Mouse (Mus musculus): Measurements from ENCODE around the gene Usp7. TPM values are rescaled to one million over a fixed set of nuclear protein-coding genes. Genes with fewer than 3 reads are reported as not detected.
"Not testable (repeated sequence)": the region's sequence is repeated elsewhere in the genome, so short reads cannot be mapped to it uniquely, and the experiment has no call there.

Usp7 gene
- polyA plus RNA-seq, 1 experiment from 2014 or later = 23.3 TPM

DNA sequence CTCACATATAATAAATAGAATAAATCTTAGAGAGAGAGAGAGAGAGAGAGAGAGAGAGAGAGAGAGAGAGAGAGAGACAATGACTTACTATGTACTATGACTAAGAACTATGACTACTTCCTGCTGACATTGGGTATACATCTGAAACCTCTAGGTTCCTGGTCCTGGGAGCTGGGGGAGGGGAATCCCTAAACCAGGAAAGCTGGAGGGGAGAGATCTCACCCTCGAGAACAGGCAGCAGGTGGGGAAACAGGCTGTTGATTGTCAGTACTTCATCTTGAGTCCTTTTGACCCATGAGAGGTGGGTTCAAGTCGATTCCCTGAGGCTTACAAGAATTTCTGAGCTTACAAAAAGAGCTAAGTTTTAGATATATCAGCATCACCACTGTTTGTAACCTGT lies 14.9 kb downstream of the Usp7 start:
- no peak for DNase-seq (ENCODE audit: low spot score)
- H3K9me3 ChIP-seq = no peaks in the 10 kb centered on the region
- WGBS = 76% methylated on average over 2 of the region's 2 CpGs
- H3K27me3 ChIP-seq (ENCODE audit: insufficient read depth, poor library complexity, severe bottlenecking) = no peaks in the 10 kb centered on the region
- H3K4me3 ChIP-seq = no peak overlapping the region
- no peaks in the 10 kb centered on the region for H3K4me1 ChIP-seq (replicated peaks)
- H3K36me3 ChIP-seq = no peaks in the 10 kb centered on the region
- H3K27ac ChIP-seq = no peak overlapping the region

DNA sequence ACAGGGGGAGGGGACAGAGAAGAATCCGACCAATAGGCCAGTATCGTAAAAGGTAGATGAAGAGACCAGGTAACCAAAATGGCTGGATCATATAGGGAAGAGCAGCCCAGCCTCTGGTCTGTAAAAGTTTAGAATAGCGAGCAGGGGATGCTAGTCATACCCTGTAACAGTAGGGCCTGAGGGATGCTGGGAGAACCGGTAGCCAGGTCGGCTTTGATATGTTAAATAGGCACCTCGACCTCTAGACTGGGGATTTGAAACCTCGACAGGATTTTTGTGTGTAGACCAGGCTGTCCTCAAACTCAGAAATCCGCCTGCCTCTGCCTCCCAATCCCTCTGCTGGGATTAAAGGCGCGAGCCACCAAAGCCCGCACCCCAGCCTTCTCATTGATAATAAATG lies 15.5 kb downstream of the Usp7 start:
- DNase-seq (ENCODE audit: low spot score) = no peak
- Histone ChIP-seq H3K9me3 (no peaks in the 10 kb centered on the region), H3K36me3 (no peaks in the 10 kb centered on the region), H3K4me1 (replicated peaks) (no peaks in the 10 kb centered on the region), H3K27ac (no peak overlapping the region), H3K4me3 (no peak overlapping the region), H3K27me3 (ENCODE audit: insufficient read depth, poor library complexity, severe bottlenecking) (no peaks in the 10 kb centered on the region)
- 86% methylated on average over 11 of the region's 11 CpGs for WGBS

DNA sequence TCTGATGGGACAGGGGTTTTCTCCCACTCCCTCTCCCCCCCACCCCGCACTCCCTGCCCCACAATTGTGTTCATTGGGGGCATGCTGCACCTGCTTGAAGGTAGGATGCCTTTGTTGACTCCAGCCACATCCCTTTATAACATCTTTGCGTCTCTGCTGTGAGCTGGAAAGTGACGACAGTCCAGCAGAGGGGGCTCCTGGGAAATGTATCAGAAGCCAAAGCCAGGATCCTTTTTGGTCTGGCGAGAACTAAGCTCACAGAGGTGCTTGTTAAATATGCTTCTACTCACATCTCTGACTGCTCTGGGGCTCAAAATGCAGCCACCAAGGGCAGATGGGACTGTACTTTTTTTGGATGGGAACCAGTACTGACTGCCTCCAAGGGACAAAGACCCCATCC lies 21.0 kb downstream of the Usp7 start:
- H3K27ac ChIP-seq = no peak overlapping the region
- H3K9me3 ChIP-seq = no peaks in the 10 kb centered on the region
- H3K4me1 ChIP-seq (replicated peaks) = no peaks in the 10 kb centered on the region; the same call in 1 of the 2 replicates
- 45% methylated on average over 4 of the region's 4 CpGs for WGBS
- no peak for DNase-seq (ENCODE audit: low spot score)
- H3K36me3 ChIP-seq = no peaks in the 10 kb centered on the region
- no peak overlapping the region for H3K4me3 ChIP-seq
- 0 out of 2 replicates have a peak, but pooled peaks cover 4% of the 10 kb centered on the region for H3K27me3 ChIP-seq (ENCODE audit: insufficient read depth, poor library complexity, severe bottlenecking)

DNA sequence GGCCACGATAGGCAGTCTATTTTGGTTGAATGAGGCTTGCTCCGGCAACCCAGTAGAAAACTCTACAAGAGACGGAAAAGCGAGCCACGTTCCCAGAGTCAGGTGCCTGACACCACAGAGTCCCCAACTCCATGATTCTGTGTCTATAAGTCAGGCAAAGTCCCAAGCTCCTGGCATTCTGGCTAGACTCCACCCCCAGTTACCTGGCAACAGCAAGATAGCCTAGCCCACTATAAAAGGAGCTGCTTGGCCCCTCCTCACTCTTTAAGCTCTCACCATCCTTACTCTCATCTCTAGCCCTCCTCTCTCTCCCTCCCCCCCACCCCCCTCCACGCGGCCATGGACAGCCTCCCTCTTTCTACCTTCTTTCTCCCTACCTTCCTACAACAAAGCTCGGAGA lies 21.8 kb downstream of the Usp7 start:
- H3K27ac ChIP-seq; H3K9me3 ChIP-seq; DNase-seq (ENCODE audit: low spot score); H3K4me1 ChIP-seq (replicated peaks); H3K4me3 ChIP-seq; H3K27me3 ChIP-seq (ENCODE audit: insufficient read depth, poor library complexity, severe bottlenecking); H3K36me3 ChIP-seq: not testable (repeated sequence)
- WGBS = 50% methylated on average over 8 of the region's 8 CpGs

DNA sequence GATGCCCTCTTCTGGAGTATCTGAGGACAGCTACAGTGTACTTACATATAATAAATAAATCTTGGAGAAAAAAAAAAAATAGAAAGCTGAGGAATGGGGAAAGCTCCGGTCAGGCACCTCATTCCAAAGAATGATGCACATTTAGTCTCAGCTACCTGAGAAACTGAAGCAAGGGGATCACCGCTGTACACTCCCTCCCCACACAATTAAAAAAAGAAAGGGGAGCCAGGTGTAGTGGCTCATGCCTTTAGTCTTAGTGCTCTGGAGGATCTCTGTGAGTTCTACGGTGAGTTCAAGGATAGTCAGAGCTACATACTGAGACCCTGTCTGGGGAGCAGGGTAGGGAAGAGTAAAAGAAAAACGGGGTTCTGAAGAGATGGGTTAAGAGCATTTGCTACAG lies 22.6 kb downstream of the Usp7 start:
- Histone ChIP-seq H3K36me3 (no peaks in the 10 kb centered on the region), H3K9me3 (no peaks in the 10 kb centered on the region), H3K4me1 (replicated peaks) (no peaks in the 10 kb centered on the region; the same call in 1 of the 2 replicates), H3K4me3 (no peak overlapping the region), H3K27ac (no peak overlapping the region), H3K27me3 (ENCODE audit: insufficient read depth, poor library complexity, severe bottlenecking) (0 out of 2 replicates have a peak, but pooled peaks cover 4% of the 10 kb centered on the region)
- 69% methylated on average over 4 of the region's 4 CpGs for WGBS
- no peak for DNase-seq (ENCODE audit: low spot score)

DNA sequence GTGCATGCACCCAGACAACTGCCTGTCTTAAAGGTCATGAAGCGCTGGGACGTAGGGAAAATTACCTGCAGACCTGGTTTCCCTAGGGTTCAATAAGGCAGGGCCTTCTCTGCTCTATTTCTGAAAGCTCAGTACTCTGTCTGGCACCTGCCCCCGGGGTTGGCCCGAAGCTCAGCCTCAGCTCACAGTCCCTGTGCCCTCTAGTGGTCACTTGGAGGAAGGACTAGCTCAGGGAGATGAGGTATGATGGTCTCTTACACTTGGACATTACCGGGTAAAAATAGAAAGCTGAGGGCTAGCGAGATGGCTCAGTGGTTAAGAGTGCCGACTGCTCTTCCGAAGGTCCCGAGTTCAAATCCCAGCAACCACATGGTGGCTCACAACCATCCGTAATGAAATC lies 23.0 kb downstream of the Usp7 start:
- no peaks in the 10 kb centered on the region; the same call in 1 of the 2 replicates for H3K4me1 ChIP-seq (replicated peaks)
- 0 out of 2 replicates have a peak, but pooled peaks cover 4% of the 10 kb centered on the region for H3K27me3 ChIP-seq (ENCODE audit: insufficient read depth, poor library complexity, severe bottlenecking)
- no peaks in the 10 kb centered on the region for H3K36me3 ChIP-seq
- 15% methylated on average over 10 of the region's 10 CpGs for WGBS
- H3K27ac ChIP-seq = no peak overlapping the region
- no peaks in the 10 kb centered on the region for H3K9me3 ChIP-seq
- H3K4me3 ChIP-seq = no peak overlapping the region
- peak; percentile 66 for DNase-seq (ENCODE audit: low spot score)

DNA sequence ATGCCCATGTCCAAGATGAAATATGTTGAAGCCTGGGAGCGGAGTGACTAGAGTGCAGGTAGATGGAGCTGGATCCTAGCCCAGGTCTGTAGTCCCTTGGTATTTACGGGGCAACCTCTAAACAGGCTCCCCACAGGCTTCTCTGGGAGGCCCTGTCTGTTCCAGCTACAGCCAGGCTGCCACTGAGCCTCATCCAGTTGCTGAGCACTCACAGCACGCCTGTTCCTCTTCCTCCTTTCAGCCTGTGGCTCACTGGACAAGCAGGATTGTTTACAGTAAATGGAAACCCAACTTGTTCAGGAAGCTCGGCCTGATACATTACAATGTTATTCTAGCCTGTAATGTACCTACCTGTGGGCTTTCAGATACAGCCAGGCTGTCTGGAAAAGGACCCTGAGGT lies 23.5 kb downstream of the Usp7 start:
- Histone ChIP-seq H3K27ac (no peak overlapping the region), H3K4me3 (no peak overlapping the region), H3K4me1 (replicated peaks) (no peaks in the 10 kb centered on the region; the same call in 1 of the 2 replicates), H3K9me3 (no peaks in the 10 kb centered on the region), H3K36me3 (no peaks in the 10 kb centered on the region), H3K27me3 (ENCODE audit: insufficient read depth, poor library complexity, severe bottlenecking) (0 out of 2 replicates have a peak, but pooled peaks cover 4% of the 10 kb centered on the region)
- DNase-seq (ENCODE audit: low spot score) = no peak
- 79% methylated on average over 4 of the region's 4 CpGs for WGBS

DNA sequence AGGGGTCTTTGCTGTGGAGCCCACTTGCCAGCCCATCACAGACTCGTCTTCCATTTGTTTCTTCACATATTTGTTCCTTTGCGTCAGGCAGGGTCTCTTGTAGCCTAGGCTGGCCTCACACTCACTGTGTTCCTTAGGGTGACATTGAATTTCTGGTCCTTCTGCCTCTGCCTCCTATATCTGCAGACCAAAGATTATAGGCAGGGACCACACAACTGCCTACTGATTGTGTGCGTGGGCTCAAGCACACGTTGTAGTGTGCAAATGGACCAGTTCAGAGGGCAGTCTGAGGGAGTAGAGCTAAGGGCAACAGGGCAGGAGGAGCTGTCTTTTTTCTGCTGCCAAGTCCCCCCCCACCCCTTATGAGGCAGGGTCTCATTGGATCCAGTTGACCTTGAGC lies 24.0 kb downstream of the Usp7 start:
- Histone ChIP-seq H3K4me3 (no peak overlapping the region), H3K36me3 (no peaks in the 10 kb centered on the region)
- WGBS = 83% methylated on average over 4 of the region's 4 CpGs

DNA sequence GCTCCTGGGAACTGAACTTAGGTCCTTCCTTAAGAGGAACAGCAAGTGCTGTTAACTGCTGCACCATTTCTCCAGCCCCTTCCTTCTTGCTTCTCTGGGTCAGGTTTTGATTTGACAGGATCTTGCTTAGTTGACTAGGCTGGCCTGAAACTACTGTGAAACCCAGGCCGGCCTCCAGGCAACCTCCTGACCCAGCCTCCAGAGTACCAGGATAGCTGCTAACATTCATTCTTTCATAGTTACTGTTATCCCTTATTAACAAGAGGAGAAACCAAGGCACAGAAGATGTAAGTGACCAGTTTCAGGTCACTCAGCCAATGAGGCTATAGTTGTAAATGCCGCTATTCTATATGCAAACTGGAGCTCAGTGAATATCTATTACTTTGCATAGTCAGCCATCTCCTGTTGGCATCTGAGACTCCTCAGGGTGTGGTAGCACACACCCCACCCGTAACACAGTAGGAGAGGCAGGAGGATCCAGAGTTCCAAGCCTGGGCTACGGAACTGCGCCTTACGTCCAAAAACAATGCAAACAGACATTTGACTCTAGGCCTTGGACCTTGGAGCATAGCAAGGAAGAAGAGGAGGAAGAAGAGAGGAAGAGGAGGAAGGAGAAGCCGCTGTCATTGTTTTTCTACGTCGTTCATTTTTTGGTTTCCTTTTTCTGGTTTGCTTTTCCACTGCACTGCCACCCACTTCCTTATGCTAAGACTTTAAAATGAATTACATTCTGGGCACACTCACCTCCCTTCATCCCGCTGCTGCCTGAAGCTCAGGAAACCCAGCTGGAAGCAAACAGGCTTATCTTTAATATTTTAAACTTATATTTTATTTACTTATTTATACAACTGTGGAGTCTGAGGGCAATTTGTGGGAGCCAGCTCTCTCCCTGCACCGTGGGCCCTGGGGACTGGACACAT lies 24.7 kb downstream of the Usp7 start:
- WGBS = 87% methylated on average over 11 of the region's 11 CpGs
- Histone ChIP-seq H3K9me3 (no peaks in the 10 kb centered on the region), H3K36me3 (no peaks in the 10 kb centered on the region), H3K4me1 (replicated peaks) (no peaks in the 10 kb centered on the region; the same call in 1 of the 2 replicates), H3K4me3 (no peak overlapping the region), H3K27ac (no peak overlapping the region), H3K27me3 (ENCODE audit: insufficient read depth, poor library complexity, severe bottlenecking) (0 out of 2 replicates have a peak, but pooled peaks cover 4% of the 10 kb centered on the region)
- no peak for DNase-seq (ENCODE audit: low spot score)

More for the DNA sequence above, 24.0 kb downstream of the Usp7 start:
- 0 out of 2 replicates have a peak, but pooled peaks cover 4% of the 10 kb centered on the region for H3K27me3 ChIP-seq (ENCODE audit: insufficient read depth, poor library complexity, severe bottlenecking)
- H3K4me1 ChIP-seq (replicated peaks) = no peaks in the 10 kb centered on the region; the same call in 1 of the 2 replicates
- no peaks in the 10 kb centered on the region for H3K9me3 ChIP-seq
- H3K27ac ChIP-seq = no peak overlapping the region
- no peak for DNase-seq (ENCODE audit: low spot score)

DNA sequence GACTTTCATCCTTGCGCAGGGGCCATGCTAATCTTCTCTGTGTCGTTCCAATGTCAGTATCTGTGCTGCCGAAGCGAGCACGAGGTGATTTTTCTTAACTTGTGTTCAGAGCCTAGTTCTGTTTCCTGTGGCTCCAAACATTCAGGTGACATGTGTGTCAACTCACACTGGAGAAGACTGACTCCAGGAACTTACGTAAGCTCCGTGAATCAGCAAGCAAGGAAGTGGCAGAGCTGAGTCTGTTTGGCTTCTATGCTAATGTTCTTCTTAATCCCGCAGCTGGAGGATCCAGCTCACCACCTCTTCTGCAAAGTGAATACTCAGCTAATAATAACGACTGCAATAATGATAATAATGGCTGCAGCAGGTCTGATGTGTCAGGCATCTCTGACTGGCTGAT lies 25.9 kb downstream of the Usp7 start:
- H3K27me3 ChIP-seq (ENCODE audit: insufficient read depth, poor library complexity, severe bottlenecking) = 0 out of 2 replicates have a peak, but pooled peaks cover 4% of the 10 kb centered on the region
- H3K4me1 ChIP-seq (replicated peaks) = no peaks in the 10 kb centered on the region; the same call in 1 of the 2 replicates
- H3K27ac ChIP-seq = no peak overlapping the region
- no peak overlapping the region for H3K4me3 ChIP-seq
- no peak for DNase-seq (ENCODE audit: low spot score)
- H3K9me3 ChIP-seq = no peaks in the 10 kb centered on the region
- WGBS = 59% methylated on average over 9 of the region's 9 CpGs
- no peaks in the 10 kb centered on the region for H3K36me3 ChIP-seq

DNA sequence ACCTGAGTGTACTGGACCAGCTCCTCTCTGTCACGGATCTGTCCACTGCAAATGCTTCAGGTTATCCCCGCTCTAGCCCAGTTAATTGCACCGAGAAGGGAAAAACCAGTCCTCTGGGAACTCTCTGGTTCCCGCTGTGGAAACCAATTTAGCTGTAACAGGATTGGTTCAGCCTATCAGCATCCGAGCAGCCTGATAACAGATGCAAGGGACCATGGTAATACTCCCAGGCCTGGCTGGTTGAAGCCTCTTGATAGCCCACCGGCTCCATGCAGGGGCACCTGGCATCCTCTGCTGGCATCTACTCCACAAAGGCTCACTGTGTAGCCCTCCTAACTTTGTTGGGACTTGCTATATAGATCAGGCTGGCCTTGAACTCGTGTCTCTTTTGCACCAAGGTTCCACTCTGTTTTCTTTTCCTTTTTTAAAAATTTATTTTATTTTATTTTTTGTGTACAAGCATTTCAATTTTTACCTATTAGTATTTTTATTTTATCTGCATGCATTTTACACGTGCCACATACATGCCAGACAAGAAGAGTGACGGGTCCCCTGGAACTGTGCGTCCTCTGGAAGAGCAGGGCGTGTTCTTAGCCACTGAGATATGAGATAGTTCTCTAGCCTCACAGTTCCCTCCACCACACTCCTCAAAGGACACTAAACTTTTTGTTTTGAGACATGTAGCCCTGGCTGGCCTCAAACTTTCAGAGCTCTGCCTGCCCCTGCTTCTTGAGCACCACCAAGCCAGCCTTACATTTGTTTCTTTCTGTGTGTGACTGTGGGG lies 27.8 kb downstream of the Usp7 start:
- 72% methylated on average over 11 of the region's 11 CpGs for WGBS
- Histone ChIP-seq H3K36me3 (no peaks in the 10 kb centered on the region), H3K27me3 (ENCODE audit: insufficient read depth, poor library complexity, severe bottlenecking) (no peaks in the 10 kb centered on the region), H3K27ac (no peak overlapping the region), H3K4me1 (replicated peaks) (no peaks in the 10 kb centered on the region), H3K4me3 (no peak overlapping the region), H3K9me3 (no peaks in the 10 kb centered on the region)
- DNase-seq (ENCODE audit: low spot score) = no peak

DNA sequence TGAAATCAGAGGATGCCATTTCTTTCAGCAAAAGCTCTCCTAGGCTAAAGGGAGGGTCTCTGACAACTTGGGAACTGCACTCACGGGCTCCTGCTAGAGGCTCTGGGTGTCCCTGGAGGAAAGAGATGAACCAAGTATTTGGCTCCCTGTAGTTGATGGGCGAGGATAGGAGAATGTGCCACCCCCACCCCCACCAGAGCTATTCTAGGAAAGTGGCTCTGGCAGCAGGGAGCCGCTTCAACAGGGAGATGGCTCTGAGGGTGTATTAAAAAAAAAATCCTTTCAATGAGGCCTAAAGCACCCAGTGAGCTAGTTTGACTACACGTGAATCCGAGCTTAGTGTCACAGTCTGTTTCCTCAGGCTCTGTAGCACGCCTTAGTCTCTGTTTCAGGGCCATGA lies 29.1 kb downstream of the Usp7 start:
- H3K4me1 ChIP-seq (replicated peaks) = no peaks in the 10 kb centered on the region
- 73% methylated on average over 6 of the region's 6 CpGs for WGBS
- DNase-seq (ENCODE audit: low spot score) = no peak
- H3K9me3 ChIP-seq = no peaks in the 10 kb centered on the region
- H3K27me3 ChIP-seq (ENCODE audit: insufficient read depth, poor library complexity, severe bottlenecking) = no peaks in the 10 kb centered on the region
- H3K4me3 ChIP-seq = no peak overlapping the region
- H3K36me3 ChIP-seq = no peaks in the 10 kb centered on the region
- H3K27ac ChIP-seq = no peak overlapping the region

DNA sequence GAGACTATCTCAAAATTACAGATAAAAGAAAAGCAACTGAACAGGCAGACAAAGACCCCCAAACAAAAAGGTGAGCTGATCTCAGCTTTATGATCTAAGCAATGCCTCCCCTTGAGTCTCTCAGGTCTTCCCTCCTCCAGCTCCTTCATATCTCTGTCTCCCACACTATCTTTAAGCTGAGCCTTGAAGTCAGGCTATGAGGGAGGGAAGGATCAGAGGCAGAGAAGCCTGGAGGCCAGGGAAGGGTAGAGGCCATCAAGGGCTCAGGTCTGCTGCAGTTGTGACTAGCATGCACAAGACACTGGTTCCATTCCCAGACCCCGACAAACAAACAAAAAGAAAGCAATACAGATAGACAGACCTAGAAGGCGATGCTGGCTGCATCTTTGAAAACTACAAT lies 30.2 kb downstream of the Usp7 start:
- H3K4me3 ChIP-seq = no peak overlapping the region
- H3K27me3 ChIP-seq (ENCODE audit: insufficient read depth, poor library complexity, severe bottlenecking) = no peaks in the 10 kb centered on the region
- H3K27ac ChIP-seq = no peak overlapping the region
- no peaks in the 10 kb centered on the region for H3K9me3 ChIP-seq
- no peaks in the 10 kb centered on the region for H3K4me1 ChIP-seq (replicated peaks)
- no peaks in the 10 kb centered on the region for H3K36me3 ChIP-seq
- DNase-seq (ENCODE audit: low spot score) = no peak
- WGBS = 89% methylated on average over 2 of the region's 2 CpGs

All from hindbrain, embryonic 10.5 days (tissue).